Mouse (Mus musculus): ENCODE results near the gene Afdn.

- TF ChIP-seq POLR2A (IDR thresholded peaks at IDR 0.05; ENCODE audit: control insufficient read depth, extremely low read depth, insufficient read depth, low read length, poor library complexity) (no peak), CTCF (IDR thresholded peaks at IDR 0.05; ENCODE audit: borderline replicate concordance, control insufficient read depth, extremely low read depth, insufficient read depth, low read length, poor library complexity) (no peak)
Measured at GRCm38 (mm10) chr17:13783469-13783868, 23.1 kb downstream of the Afdn start.

All from thymus, adult 2 months (tissue).